Mouse (Mus musculus) kidney, adult 2 months (tissue): ENCODE measurements around the gene Srarp.

Experiments used
- CTCF ChIP-seq: fragments of 200-500 bp; conservative IDR thresholded peaks from 2 replicates; pipeline ENCODE4 v1.5.1; 2011; ENCODE audit warnings: low read depth, mild to moderate bottlenecking, control low read depth, low read length, moderate library complexity, mixed read lengths; ENCODE audit not compliant: insufficient read depth, insufficient read length
- POLR2A ChIP-seq: fragments of 200-500 bp; IDR thresholded peaks from one replicate; pipeline ENCODE4 v1.6.1; 2011; ENCODE audit warnings: low read depth, low read length, control low read depth

- TF ChIP-seq POLR2A (no peak), CTCF (no peak)
Observed at GRCm38 (mm10) chr4:141439083-141439803, 3.3 kb upstream of the Srarp start.
